Comparison of ENCODE assay signal across 12 mouse cellular contexts in genomic region chr10:95508793-95509192, GRCm38 (mm10). TPM values are rescaled to one million over a fixed set of nuclear protein-coding genes. Genes with fewer than 3 reads are reported as not detected.
DNase-seq lines count a peak whose midpoint lies in the region; ATAC-seq and TF ChIP-seq lines count a peak whose summit lies in the region.
"Had no signal": no experiment of that assay in that cellular context is flagged by ENCODE, and none has a peak within 500 bp of the region (broad histone marks: within the 10 kb centered on the region; RNA-seq: fewer than 3 reads in every experiment).

No protein-coding gene starts in this region.

- TF ChIP-seq POLR2A in olfactory bulb, adult 2 months (IDR thresholded peaks at IDR 0.05; ENCODE audit: insufficient read depth, low read depth, low read length), result no peak

- no peak overlapping the region for H3K9ac ChIP-seq in liver, postnatal 0 days (replicated peaks)
- no peak overlapping the region for H3K9ac ChIP-seq in forebrain, embryonic 15.5 days (replicated peaks)
- no peak overlapping the region for H3K9ac ChIP-seq in forebrain, postnatal 0 days
- H3K9ac ChIP-seq: hindbrain, embryonic 13.5 days; limb, embryonic 15.5 days had no signal

- no peaks in the 10 kb centered on the region for H3K36me3 ChIP-seq in liver, postnatal 0 days (replicated peaks; ENCODE audit: insufficient read depth, low read length)
- H3K36me3 ChIP-seq in forebrain, embryonic 15.5 days, result no peaks in the 10 kb centered on the region
- H3K36me3 ChIP-seq in forebrain, postnatal 0 days (ENCODE audit: insufficient read depth), result no peaks in the 10 kb centered on the region
- H3K36me3 ChIP-seq: heart, embryonic 10.5 days; hindbrain, embryonic 13.5 days; limb, embryonic 15.5 days had no signal

- H3K27ac ChIP-seq in liver, postnatal 0 days (ENCODE audit: low read depth), result peak overlapping the region; percentile 45; the same call in 1 of the 2 replicates
- 0 out of 2 replicates have a peak overlapping the region, but pooled peaks have one; percentile 20 for H3K27ac ChIP-seq in olfactory bulb, adult 2 months (ENCODE audit: insufficient read depth, low read depth, low read length)
- no peak overlapping the region for H3K27ac ChIP-seq in forebrain, embryonic 15.5 days (replicated peaks)
- H3K27ac ChIP-seq in forebrain, postnatal 0 days (ENCODE audit: low read depth, low read length), result no peak overlapping the region
- H3K27ac ChIP-seq: heart, embryonic 10.5 days; hindbrain, embryonic 13.5 days; limb, embryonic 15.5 days had no signal

- no peaks in the 10 kb centered on the region for H3K27me3 ChIP-seq in liver, postnatal 0 days (ENCODE audit: insufficient read depth, low read length)
- H3K27me3 ChIP-seq in forebrain, embryonic 15.5 days, result no peaks in the 10 kb centered on the region
- H3K27me3 ChIP-seq in forebrain, postnatal 0 days (ENCODE audit: insufficient read depth, low read length), result no peaks in the 10 kb centered on the region
- H3K27me3 ChIP-seq: hindbrain, embryonic 13.5 days; limb, embryonic 15.5 days had no signal

- DNase-seq in liver, postnatal 0 days, result no peak
- no peak for DNase-seq in liver
- peak; percentile 51 for DNase-seq in brain, adult 2 months (ENCODE audit: low read depth, low spot score)
- no peak for DNase-seq in forebrain, postnatal 0 days
- DNase-seq: kidney, postnatal 10 days; retina, postnatal 1 day had no signal

- TF ChIP-seq CTCF in liver, postnatal 0 days (IDR thresholded peaks at IDR 0.05; ENCODE audit: low read depth), result no peak
- no peak for TF ChIP-seq CTCF in olfactory bulb, adult 2 months (IDR thresholded peaks at IDR 0.05; ENCODE audit: insufficient read depth, low read depth, low read length)
- TF ChIP-seq CTCF in forebrain, postnatal 0 days (IDR thresholded peaks at IDR 0.05; ENCODE audit: low read depth), result no peak

- H3K4me3 ChIP-seq in liver, postnatal 0 days (ENCODE audit: low read depth, low read length), result no peak overlapping the region
- H3K4me3 ChIP-seq in olfactory bulb, adult 2 months (ENCODE audit: insufficient read depth, low read depth, low read length), result no peak overlapping the region
- H3K4me3 ChIP-seq in forebrain, embryonic 15.5 days, result no peak overlapping the region
- H3K4me3 ChIP-seq in forebrain, postnatal 0 days (ENCODE audit: low read depth, low read length), result no peak overlapping the region
- H3K4me3 ChIP-seq: heart, embryonic 10.5 days; hindbrain, embryonic 13.5 days; limb, embryonic 15.5 days had no signal

- TF ChIP-seq EP300 in liver, postnatal 0 days (IDR thresholded peaks at IDR 0.05; ENCODE audit: low read depth), result no peak

- peaks cover under 1% of the 10 kb centered on the region; the same call in 1 of the 2 replicates for H3K4me1 ChIP-seq in liver, postnatal 0 days (ENCODE audit: insufficient read depth)
- no peaks in the 10 kb centered on the region for H3K4me1 ChIP-seq in olfactory bulb, adult 2 months (ENCODE audit: control insufficient read depth, insufficient read depth, low read length)
- H3K4me1 ChIP-seq in forebrain, embryonic 15.5 days, result peaks cover under 1% of the 10 kb centered on the region; the same call in 1 of the 2 replicates
- H3K4me1 ChIP-seq in forebrain, postnatal 0 days (ENCODE audit: insufficient read depth), result no peaks in the 10 kb centered on the region

- ATAC-seq in liver, postnatal 0 days, result peak; percentile 55
- peak; percentile 75 for ATAC-seq in CD4-positive, CD25-positive, alpha-beta regulatory T cell, adult 4 months
- ATAC-seq in forebrain, embryonic 15.5 days (replicated peaks), result no peak
- no peak for ATAC-seq in forebrain, postnatal 0 days

- no peaks in the 10 kb centered on the region for H3K9me3 ChIP-seq in liver, postnatal 0 days (ENCODE audit: low read length)
- no peaks in the 10 kb centered on the region for H3K9me3 ChIP-seq in forebrain, embryonic 15.5 days
- H3K9me3 ChIP-seq in forebrain, postnatal 0 days (ENCODE audit: low read length), result no peaks in the 10 kb centered on the region
- H3K9me3 ChIP-seq: heart, embryonic 10.5 days; hindbrain, embryonic 13.5 days; limb, embryonic 15.5 days had no signal

- no peak overlapping the region for H3K4me2 ChIP-seq in liver, postnatal 0 days (ENCODE audit: low read depth, low read length)
- H3K4me2 ChIP-seq in forebrain, embryonic 15.5 days (replicated peaks), result no peak overlapping the region
- H3K4me2 ChIP-seq in forebrain, postnatal 0 days (ENCODE audit: low read depth), result no peak overlapping the region
- H3K4me2 ChIP-seq: hindbrain, embryonic 13.5 days; limb, embryonic 15.5 days had no signal

- 39% methylated on average over 6 of the region's 6 CpGs for WGBS in liver, postnatal 0 days (ENCODE audit: insufficient replicate concordance)
- WGBS in olfactory bulb, adult 2 months, result 42% methylated on average over 6 of the region's 6 CpGs
- WGBS in forebrain, embryonic 15.5 days, result 69% methylated on average over 6 of the region's 6 CpGs
- 77% methylated on average over 6 of the region's 6 CpGs for WGBS in forebrain, postnatal 0 days

RNA-seq across cellular contexts. Expression of gene Ube2n, which starts 6.2 kb away (rescaled TPM):
- 92.7 and 94.2 TPM in 2 replicates for polyA plus RNA-seq in liver, postnatal 0 days (2015; fragmentation: Nextera tagmentation; extraction: Ambion mirVana)
- 100 to 1,000 TPM; 307 to 309 TPM for polyA plus RNA-seq in CD4-positive, CD25-positive, alpha-beta regulatory T cell, adult 4 months (2017; shearing (Covaris generic))
- polyA plus RNA-seq in olfactory bulb, adult 2 months (2012; ENCODE audit: insufficient read depth, insufficient read length, low replicate concordance, missing spikeins), result not detected in 2 replicates
- polyA plus RNA-seq in forebrain, embryonic 15.5 days (2015; fragmentation: Nextera tagmentation; extraction: Ambion mirVana), result 394 and 412 TPM in 2 replicates
- total RNA-seq in forebrain, postnatal 0 days (2014; rRNA removed), result 222 and 275 TPM in 2 replicates
- polyA plus RNA-seq in forebrain, postnatal 0 days (2015; fragmentation: Nextera tagmentation; extraction: Ambion mirVana), result 333 and 334 TPM in 2 replicates

RNA-seq across cellular contexts. Expression of gene Mrpl42, which starts 7.1 kb away (rescaled TPM):
- 163 and 168 TPM in 2 replicates for polyA plus RNA-seq in liver, postnatal 0 days (2015; fragmentation: Nextera tagmentation; extraction: Ambion mirVana)
- 100 to 1,000 TPM; 167 TPM for polyA plus RNA-seq in CD4-positive, CD25-positive, alpha-beta regulatory T cell, adult 4 months (2017; shearing (Covaris generic))
- polyA plus RNA-seq in olfactory bulb, adult 2 months (2012; ENCODE audit: insufficient read depth, insufficient read length, low replicate concordance, missing spikeins), result not detected in 2 replicates
- polyA plus RNA-seq in forebrain, embryonic 15.5 days (2015; fragmentation: Nextera tagmentation; extraction: Ambion mirVana), result 232 and 246 TPM in 2 replicates
- total RNA-seq in forebrain, postnatal 0 days (2014; rRNA removed), result 84.9 and 88.8 TPM in 2 replicates
- 249 and 300 TPM in 2 replicates for polyA plus RNA-seq in forebrain, postnatal 0 days (2015; fragmentation: Nextera tagmentation; extraction: Ambion mirVana)

RNA-seq across cellular contexts. Expression of gene Nudt4, which starts 55.2 kb away (rescaled TPM):
- polyA plus RNA-seq in liver, postnatal 0 days (2015; fragmentation: Nextera tagmentation; extraction: Ambion mirVana), result 52.9 and 56.7 TPM in 2 replicates
- polyA plus RNA-seq in CD4-positive, CD25-positive, alpha-beta regulatory T cell, adult 4 months (2017; shearing (Covaris generic)), result 1 to 10 TPM; 7.0 to 9.1 TPM
- polyA plus RNA-seq in olfactory bulb, adult 2 months (2012; ENCODE audit: insufficient read depth, insufficient read length, low replicate concordance, missing spikeins), result not detected in 2 replicates
- polyA plus RNA-seq in forebrain, embryonic 15.5 days (2015; fragmentation: Nextera tagmentation; extraction: Ambion mirVana), result 74.7 and 79.2 TPM in 2 replicates
- total RNA-seq in forebrain, postnatal 0 days (2014; rRNA removed), result 87.6 and 110 TPM in 2 replicates
- 71.2 and 81.5 TPM in 2 replicates for polyA plus RNA-seq in forebrain, postnatal 0 days (2015; fragmentation: Nextera tagmentation; extraction: Ambion mirVana)

Comparison
In these comparisons a context has a peak if more than half of its experiments do, and no peak if none do; other contexts are left out.
1. ATAC-seq: peak in liver, postnatal 0 days (single experiment) and CD4-positive, CD25-positive, alpha-beta regulatory T cell, adult 4 months (single experiment); none in forebrain, embryonic 15.5 days (single experiment) and forebrain, postnatal 0 days (single experiment).
2. H3K27ac ChIP-seq: peak in liver, postnatal 0 days (single experiment) and olfactory bulb, adult 2 months (single experiment); none in forebrain, embryonic 15.5 days (single experiment) and forebrain, postnatal 0 days (single experiment).
3. RNA of gene Mrpl42, which starts 7.1 kb away (polyA plus RNA-seq): 249 to 300 TPM in forebrain, postnatal 0 days, 232 to 246 TPM in forebrain, embryonic 15.5 days, 167 TPM in CD4-positive, CD25-positive, alpha-beta regulatory T cell, adult 4 months and 163 to 168 TPM in liver, postnatal 0 days; not detected in olfactory bulb, adult 2 months; every median in the first group is over 100 times any median in the second.